Mouse (Mus musculus) large intestine, adult 2 months (tissue): Measurements from ENCODE around the gene Cd81. TPM values are rescaled to one million over a fixed set of nuclear protein-coding genes. Genes with fewer than 3 reads are reported as not detected.

Source experiments
- DNase-seq: peaks from one replicate; pipeline ENCODE4 v3.0.0-alpha.2; 2012; ENCODE audit warnings: low read depth, low spot score
- WGBS: fragments of 180-500 bp; shearing (Covaris S2); methylation state at CpG from one replicate; pipeline ENCODE4 v1.1.7; 2018; 5-methylcytosine and 5-hydroxymethylcytosine counted together
- polyA plus RNA-seq: library from polyadenylated mRNA; depleted of rRNA; stranded (reverse); fragments of >200 nt; gene quantifications from 2 replicates; pipeline ENCODE4 v1.2.3, GENCODE M21; 2012

Cd81 gene
- polyA plus RNA-seq, 1 experiment: 203 TPM

GRCm38 (mm10) chr7:143017181-143017580, 35.4 kb upstream of the Cd81 start:
- no peak for DNase-seq
- WGBS: 87% methylated on average over 4 of the region's 4 CpGs

- no peak for DNase-seq
Measured at GRCm38 (mm10) chr7:143020040-143020439, 32.5 kb upstream of the Cd81 start.

GRCm38 (mm10) chr7:143020764-143021163, 31.8 kb upstream of the Cd81 start:
- 89% methylated on average over 3 of the region's 3 CpGs for WGBS
- DNase-seq: no peak

- WGBS: 53% methylated on average over 5 of the region's 5 CpGs
- DNase-seq: no peak
Measured at GRCm38 (mm10) chr7:143021356-143022164, 31.0 kb upstream of the Cd81 start.

GRCm38 (mm10) chr7:143023499-143023898, 29.0 kb upstream of the Cd81 start:
- DNase-seq: no peak
- 84% methylated on average over 2 of the region's 2 CpGs for WGBS

- no peak for DNase-seq
- 76% methylated on average over 1 of the region's 1 CpGs for whole genome bisulfite sequencing
Measured at GRCm38 (mm10) chr7:143024293-143024692, 28.2 kb upstream of the Cd81 start.

- DNase-seq: no peak
- WGBS: 75% methylated on average over 3 of the region's 3 CpGs
Measured at GRCm38 (mm10) chr7:143025496-143025895, 27.0 kb upstream of the Cd81 start.

- DNase-seq: no peak
- 78% methylated on average over 4 of the region's 4 CpGs for WGBS
Measured at GRCm38 (mm10) chr7:143027196-143027595, 25.3 kb upstream of the Cd81 start.

- DNase-seq: no peak
- 67% methylated on average over 1 of the region's 1 CpGs for WGBS
Measured at GRCm38 (mm10) chr7:143031816-143032215, 20.7 kb upstream of the Cd81 start.

GRCm38 (mm10) chr7:143033581-143033980, 19.0 kb upstream of the Cd81 start:
- no peak for DNase-seq
- WGBS: 87% methylated on average over 4 of the region's 4 CpGs

GRCm38 (mm10) chr7:143034112-143034511, 18.4 kb upstream of the Cd81 start:
- DNase-seq: no peak
- WGBS: 93% methylated on average over 2 of the region's 2 CpGs

- DNase-seq: no peak
- 77% methylated on average over 8 of the region's 8 CpGs for WGBS
Measured at GRCm38 (mm10) chr7:143034519-143035450, 17.8 kb upstream of the Cd81 start.

GRCm38 (mm10) chr7:143036787-143037186, 15.8 kb upstream of the Cd81 start:
- 80% methylated on average over 3 of the region's 3 CpGs for WGBS
- no peak for DNase-seq

- no peak for DNase-seq
- 94% methylated on average over 4 of the region's 4 CpGs for WGBS
Measured at GRCm38 (mm10) chr7:143037306-143037705, 15.2 kb upstream of the Cd81 start.

GRCm38 (mm10) chr7:143038174-143038931, 14.2 kb upstream of the Cd81 start:
- DNase-seq: no peak
- 95% methylated on average over 3 of the region's 3 CpGs for WGBS

- no peak for DNase-seq
- WGBS: 92% methylated on average over 3 of the region's 3 CpGs
Measured at GRCm38 (mm10) chr7:143040561-143040960, 12.0 kb upstream of the Cd81 start.

- WGBS: 64% methylated on average over 3 of the region's 3 CpGs
- DNase-seq: no peak
Measured at GRCm38 (mm10) chr7:143041138-143041822, 11.3 kb upstream of the Cd81 start.

- DNase-seq: no peak
- 73% methylated on average over 3 of the region's 3 CpGs for WGBS
Measured at GRCm38 (mm10) chr7:143042089-143042488, 10.4 kb upstream of the Cd81 start.

GRCm38 (mm10) chr7:143042897-143043300, 9.6 kb upstream of the Cd81 start:
- 88% methylated on average over 3 of the region's 3 CpGs for WGBS

More at GRCm38 (mm10) chr7:143042897-143043300, 9.6 kb upstream of the Cd81 start:
- DNase-seq: no peak
